Mouse (Mus musculus): ENCODE measurements around the gene Emilin3.
A peak's percentile ranks its signal among the peaks of the same experiment; 100 is the strongest.

Emilin3 gene

GRCm38 (mm10) chr2:160872890-160873382, 39.2 kb downstream of the Emilin3 start, which contains the start of gene Zhx3:
Zhx3 (minus strand) TSS chr2:160872998.
- DNase-seq (ENCODE audit: low spot score), result peak; percentile 98

GRCm38 (mm10) chr2:160872395-160872794, 39.7 kb downstream of the Emilin3 start:
- peak; percentile 56 for DNase-seq (ENCODE audit: low spot score)

GRCm38 (mm10) chr2:160871310-160871709, 40.8 kb downstream of the Emilin3 start:
- no peak for DNase-seq (ENCODE audit: low spot score)

GRCm38 (mm10) chr2:160869446-160869845, 42.7 kb downstream of the Emilin3 start:
- no peak for DNase-seq (ENCODE audit: low spot score)

GRCm38 (mm10) chr2:160865266-160865665, 46.9 kb downstream of the Emilin3 start:
- DNase-seq (ENCODE audit: low spot score), result no peak

GRCm38 (mm10) chr2:160864112-160864511, 48.0 kb downstream of the Emilin3 start:
- DNase-seq (ENCODE audit: low spot score), result no peak

GRCm38 (mm10) chr2:160860363-160860762, 51.8 kb downstream of the Emilin3 start:
- no peak for DNase-seq (ENCODE audit: low spot score)

Data from embryo, embryonic 10.5 days (tissue).